In the genomic region with DNA sequence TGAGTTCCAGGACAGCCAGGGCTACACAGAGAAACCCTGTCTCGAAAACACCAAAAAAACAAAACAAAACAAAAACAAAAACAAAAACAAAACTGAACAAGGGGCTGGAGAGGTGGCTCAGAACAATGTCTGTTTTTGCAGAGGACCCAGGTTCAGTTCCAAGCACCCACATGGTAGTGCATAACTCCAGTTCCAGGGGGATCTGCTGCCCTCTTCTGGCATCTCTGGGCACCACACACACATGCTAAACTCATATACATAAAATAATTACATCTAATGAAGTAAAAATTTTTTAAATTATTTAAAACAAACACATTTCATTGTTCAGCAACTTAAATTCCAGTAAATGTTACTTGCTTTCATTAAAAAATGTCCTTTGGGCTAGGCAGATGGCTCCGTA, we compare ENCODE assay signal across 27 mouse cellular contexts. TPM values are rescaled to one million over a fixed set of nuclear protein-coding genes. Genes with fewer than 3 reads are reported as not detected.
DNase-seq lines count a peak whose midpoint lies in the region; TF ChIP-seq lines count a peak whose summit lies in the region.
"Had no signal": no experiment of that assay in that cellular context is flagged by ENCODE, and none has a peak within 500 bp of the region (broad histone marks: within the 10 kb centered on the region; RNA-seq: fewer than 3 reads in every experiment).

No protein-coding gene starts in this region.

- intact Hi-C loops in gastrocnemius, adult 2 months (cut with DNase I): no loop called here
- intact Hi-C loops in left cerebral cortex, adult 2 months (cut with DNase I): no loop called here
- intact Hi-C loops in left cerebral cortex, postnatal 36 days (cut with DNase I): no loop called here

- no peak for TF ChIP-seq EP300 in ES-Bruce4 (IDR thresholded peaks at IDR 0.05; ENCODE audit: insufficient read depth, low read depth, low read length)

- H3K4me3 ChIP-seq in gastrocnemius, adult 2 months: no peak overlapping the region
- H3K4me3 ChIP-seq in left cerebral cortex, adult 2 months: no peak overlapping the region
- no peak overlapping the region for H3K4me3 ChIP-seq in ES-Bruce4 (ENCODE audit: low read depth, low read length)
- H3K4me3 ChIP-seq: embryonic facial prominence, embryonic 12.5 days; heart, embryonic 13.5 days; limb, embryonic 13.5 days; midbrain, embryonic 13.5 days; neural tube, embryonic 13.5 days; stomach, embryonic 15.5 days had no signal

- H3K27ac ChIP-seq in gastrocnemius, adult 2 months: no peak overlapping the region
- H3K27ac ChIP-seq in left cerebral cortex, adult 2 months: no peak overlapping the region
- no peak overlapping the region for H3K27ac ChIP-seq in ES-Bruce4 (ENCODE audit: insufficient read depth, low read length)
- H3K27ac ChIP-seq: embryonic facial prominence, embryonic 12.5 days; heart, embryonic 13.5 days; hindbrain, embryonic 14.5 days; limb, embryonic 13.5 days; macrophage; midbrain, embryonic 13.5 days; neural tube, embryonic 13.5 days; stomach, embryonic 15.5 days had no signal

- H3K36me3 ChIP-seq in ES-Bruce4 (ENCODE audit: control insufficient read depth, insufficient read depth, low read length, poor library complexity, severe bottlenecking): peaks cover 21% of the 10 kb centered on the region
- H3K36me3 ChIP-seq: midbrain, embryonic 13.5 days; neural tube, embryonic 13.5 days had no signal

- no peak overlapping the region for H3K9ac ChIP-seq in ES-Bruce4 (ENCODE audit: low read depth, poor library complexity, severe bottlenecking)
- H3K9ac ChIP-seq: embryonic facial prominence, embryonic 12.5 days; heart, embryonic 13.5 days; hindbrain, embryonic 14.5 days; limb, embryonic 13.5 days; midbrain, embryonic 13.5 days; neural tube, embryonic 13.5 days; stomach, embryonic 15.5 days had no signal

- peak; percentile 3; the same call in 1 of the 2 replicates for TF ChIP-seq CTCF in gastrocnemius, adult 2 months (IDR thresholded peaks at IDR 0.05)
- peak; percentile 1; the same call in 1 of the 2 replicates for TF ChIP-seq CTCF in left cerebral cortex, adult 2 months (IDR thresholded peaks at IDR 0.05)
- TF ChIP-seq CTCF in ES-Bruce4 (IDR thresholded peaks at IDR 0.05; ENCODE audit: low read depth, low read length): peak; percentile 36

- H3K9me3 ChIP-seq in ES-Bruce4 (replicated peaks; ENCODE audit: control insufficient read depth, insufficient read depth, low read length, poor library complexity, severe bottlenecking): no peaks in the 10 kb centered on the region
- H3K9me3 ChIP-seq: embryonic facial prominence, embryonic 12.5 days; midbrain, embryonic 13.5 days; neural tube, embryonic 13.5 days; stomach, embryonic 15.5 days had no signal

- no peak for DNase-seq in gastrocnemius, adult 2 months
- no peak for DNase-seq in gastrocnemius, postnatal 10 days
- DNase-seq in left cerebral cortex, adult 2 months (ENCODE audit: extremely low spot score in 1 of 2, low spot score in 2 of 2): no peak
- DNase-seq in left cerebral cortex, postnatal 36 days (ENCODE audit: low spot score in 2 of 2): no peak
- DNase-seq in ZHBTc4 (ENCODE audit: low read depth, low spot score): peak; percentile 58
- no peak for DNase-seq in adrenal gland, postnatal 14 days
- DNase-seq: adrenal gland, adult 8-10 months; cerebellum, adult 8-10 months; embryo, embryonic 11 days; gastrocnemius, postnatal 36 days; heart, adult 18-20 months; heart, postnatal 10 days; kidney, adult 2 months; kidney, postnatal 4 days; thymus, postnatal 14 days had no signal

- no peaks in the 10 kb centered on the region for H3K27me3 ChIP-seq in ES-Bruce4 (ENCODE audit: control insufficient read depth, insufficient read depth, low read length, poor library complexity, severe bottlenecking)
- H3K27me3 ChIP-seq: CH12.LX; embryonic facial prominence, embryonic 12.5 days; heart, embryonic 13.5 days; limb, embryonic 13.5 days; midbrain, embryonic 13.5 days; neural tube, embryonic 13.5 days; stomach, embryonic 15.5 days had no signal

- TF ChIP-seq POLR2A in ES-Bruce4 (IDR thresholded peaks at IDR 0.05; ENCODE audit: insufficient read depth, low read length): no peak

- H3K4me1 ChIP-seq in ES-Bruce4 (ENCODE audit: control insufficient read depth, insufficient read depth, low read length): peaks cover 17% of the 10 kb centered on the region
- H3K4me1 ChIP-seq: neural tube, embryonic 13.5 days had no signal

RNA-seq across cellular contexts. Expression of a gene that starts 12.4 kb away (rescaled TPM):
- total RNA-seq in gastrocnemius, adult 2 months (2021): not detected
- not detected for total RNA-seq in gastrocnemius, postnatal 10 days (2021)
- total RNA-seq in left cerebral cortex, adult 2 months (2021): under 1 TPM; 0.36 to 0.79 TPM
- total RNA-seq in left cerebral cortex, postnatal 36 days (2021): under 1 TPM; 0.34 to 0.52 TPM
- 1.6 and 4.2 TPM in 2 replicates for polyA plus RNA-seq in ES-Bruce4 (2011; ENCODE audit: insufficient read depth, insufficient read length, low read depth, missing spikeins)
- 0.26 TPM in 1 of 2 replicates, not detected in the other for total RNA-seq in adrenal gland, postnatal 14 days (2021)
- total RNA-seq: gastrocnemius, postnatal 36 days; heart, adult 18-20 months had no signal
- polyA plus RNA-seq: C2C12; forebrain, embryonic 14.5 days; hindbrain, embryonic 14.5 days had no signal

RNA-seq across cellular contexts. Expression of a gene that starts 22.0 kb away (rescaled TPM):
- 1 to 10 TPM; 8.3 to 9.8 TPM for total RNA-seq in gastrocnemius, adult 2 months (2021)
- total RNA-seq in gastrocnemius, postnatal 10 days (2021): 10 to 100 TPM; 16.5 to 17.4 TPM
- total RNA-seq in left cerebral cortex, adult 2 months (2021): 1 to 10 TPM; 2.3 to 3.6 TPM
- total RNA-seq in left cerebral cortex, postnatal 36 days (2021): 1 to 10 TPM; 2.6 to 3.9 TPM
- polyA plus RNA-seq in ES-Bruce4 (2011; ENCODE audit: insufficient read depth, insufficient read length, low read depth, missing spikeins): 92.1 and 99.1 TPM in 2 replicates
- 11.4 and 11.8 TPM in 2 replicates for total RNA-seq in adrenal gland, postnatal 14 days (2021)

RNA-seq across cellular contexts. Expression of a gene that starts 31.3 kb away (rescaled TPM):
- 1 to 10 TPM; 6.2 to 6.9 TPM for total RNA-seq in gastrocnemius, adult 2 months (2021)
- total RNA-seq in gastrocnemius, postnatal 10 days (2021): 10 to 100 TPM; 10.3 to 11.1 TPM
- 10 to 100 TPM; 12.4 to 14.2 TPM for total RNA-seq in left cerebral cortex, adult 2 months (2021)
- total RNA-seq in left cerebral cortex, postnatal 36 days (2021): 10 to 100 TPM; 10.6 to 16.0 TPM
- polyA plus RNA-seq in ES-Bruce4 (2011; ENCODE audit: insufficient read depth, insufficient read length, low read depth, missing spikeins): 26.9 and 30.2 TPM in 2 replicates
- 16.3 and 20.3 TPM in 2 replicates for total RNA-seq in adrenal gland, postnatal 14 days (2021)

RNA-seq across cellular contexts. Expression of a gene that starts 32.4 kb away (rescaled TPM):
- 10 to 100 TPM; 14.5 to 19.2 TPM for total RNA-seq in gastrocnemius, adult 2 months (2021)
- 10 to 100 TPM; 16.8 to 22.7 TPM for total RNA-seq in gastrocnemius, postnatal 10 days (2021)
- 10 to 100 TPM; 18.1 to 18.8 TPM for total RNA-seq in left cerebral cortex, adult 2 months (2021)
- 10 to 100 TPM; 19.1 to 19.9 TPM for total RNA-seq in left cerebral cortex, postnatal 36 days (2021)
- polyA plus RNA-seq in ES-Bruce4 (2011; ENCODE audit: insufficient read depth, insufficient read length, low read depth, missing spikeins): 10.5 and 12.1 TPM in 2 replicates
- 53.7 and 57.5 TPM in 2 replicates for total RNA-seq in adrenal gland, postnatal 14 days (2021)

RNA-seq across cellular contexts. Expression of a gene that starts 53.9 kb away (rescaled TPM):
- total RNA-seq in gastrocnemius, adult 2 months (2021): under 1 TPM; 0.23 to 0.89 TPM
- total RNA-seq in gastrocnemius, postnatal 10 days (2021): 1 to 10 TPM; 3.6 to 4.1 TPM
- under 1 TPM in 1 of 2 experiments, not detected in 1; 0.52 TPM for total RNA-seq in left cerebral cortex, adult 2 months (2021)
- not detected for total RNA-seq in left cerebral cortex, postnatal 36 days (2021)
- polyA plus RNA-seq in ES-Bruce4 (2011; ENCODE audit: insufficient read depth, insufficient read length, low read depth, missing spikeins): not detected in 2 replicates
- total RNA-seq in adrenal gland, postnatal 14 days (2021): 0.82 and 1.3 TPM in 2 replicates
